Comparison of ENCODE assay signal across 8 mouse cellular contexts in genomic region chr6:136467837-136468236, GRCm38 (mm10). TPM values are rescaled to one million over a fixed set of nuclear protein-coding genes. Genes with fewer than 3 reads are reported as not detected.
DNase-seq lines count a peak whose midpoint lies in the region; ATAC-seq and TF ChIP-seq lines count a peak whose summit lies in the region.

No protein-coding gene starts in this region.

- H3K36me3 ChIP-seq in kidney, postnatal 0 days (ENCODE audit: insufficient read depth, low read length), result no peaks in the 10 kb centered on the region
- H3K36me3 ChIP-seq in heart, embryonic 12.5 days, result no peaks in the 10 kb centered on the region
- H3K36me3 ChIP-seq in liver, embryonic 12.5 days, result no peaks in the 10 kb centered on the region

- H3K4me1 ChIP-seq in kidney, postnatal 0 days (replicated peaks; ENCODE audit: insufficient read depth, low read length), result peaks cover 11% of the 10 kb centered on the region
- H3K4me1 ChIP-seq in heart, embryonic 12.5 days (replicated peaks), result peaks cover 45% of the 10 kb centered on the region
- peaks cover 85% of the 10 kb centered on the region for H3K4me1 ChIP-seq in liver, embryonic 12.5 days

- H3K27me3 ChIP-seq in kidney, postnatal 0 days (ENCODE audit: insufficient read depth, low read length), result no peaks in the 10 kb centered on the region
- no peaks in the 10 kb centered on the region for H3K27me3 ChIP-seq in heart, embryonic 12.5 days (replicated peaks)
- H3K27me3 ChIP-seq in liver, embryonic 12.5 days (replicated peaks), result no peaks in the 10 kb centered on the region

- H3K9ac ChIP-seq in kidney, postnatal 0 days (ENCODE audit: low read depth, low read length), result no peak overlapping the region
- H3K9ac ChIP-seq in heart, embryonic 12.5 days, result no peak overlapping the region
- H3K9ac ChIP-seq in liver, embryonic 12.5 days, result peak overlapping the region; percentile 49

- no peak overlapping the region for H3K4me2 ChIP-seq in kidney, postnatal 0 days (ENCODE audit: low read length)
- H3K4me2 ChIP-seq in heart, embryonic 12.5 days, result no peak overlapping the region
- peak overlapping the region; percentile 64 for H3K4me2 ChIP-seq in liver, embryonic 12.5 days

- H3K9me3 ChIP-seq in kidney, postnatal 0 days (replicated peaks; ENCODE audit: low read length), result no peaks in the 10 kb centered on the region
- no peaks in the 10 kb centered on the region for H3K9me3 ChIP-seq in heart, embryonic 12.5 days (replicated peaks)
- no peaks in the 10 kb centered on the region for H3K9me3 ChIP-seq in liver, embryonic 12.5 days (replicated peaks)

- no peak for TF ChIP-seq CTCF in kidney, postnatal 0 days (IDR thresholded peaks at IDR 0.05; ENCODE audit: low read depth)

- no peak for ATAC-seq in kidney, postnatal 0 days (replicated peaks; ENCODE audit: low FRiP score, low read depth)
- ATAC-seq in heart, embryonic 12.5 days (ENCODE audit: insufficient number of reproducible peaks, low FRiP score), result no peak
- ATAC-seq in liver, embryonic 12.5 days, result no peak
- ATAC-seq in megakaryocyte-erythroid progenitor cell, adult 5-6 weeks (replicated peaks; ENCODE audit: low FRiP score, low TSS enrichment, poor library complexity, severe bottlenecking), result no peak

- DNase-seq in kidney, postnatal 0 days (ENCODE audit: low spot score), result no peak
- no peak for DNase-seq in kidney, adult 8-10 months
- peak; percentile 46 for DNase-seq in R1 (ENCODE audit: low read depth, low spot score)
- no peak for DNase-seq in left cerebral cortex, adult 8-10 months (ENCODE audit: low spot score in 2 of 2)
- DNase-seq in thymus, postnatal 36 days, result no peak

- WGBS in kidney, postnatal 0 days, result 39% methylated on average over 5 of the region's 5 CpGs
- 26% methylated on average over 5 of the region's 5 CpGs for WGBS in heart, embryonic 12.5 days
- WGBS in liver, embryonic 12.5 days (ENCODE audit: insufficient replicate concordance), result 29% methylated on average over 5 of the region's 5 CpGs

- H3K27ac ChIP-seq in kidney, postnatal 0 days, result peak overlapping the region; percentile 95
- peak overlapping the region; percentile 94 for H3K27ac ChIP-seq in heart, embryonic 12.5 days (ENCODE audit: poor library complexity, severe bottlenecking)
- H3K27ac ChIP-seq in liver, embryonic 12.5 days, result peak overlapping the region; percentile 97

- no peak overlapping the region for H3K4me3 ChIP-seq in kidney, postnatal 0 days (replicated peaks; ENCODE audit: low read depth, low read length)
- no peak overlapping the region for H3K4me3 ChIP-seq in heart, embryonic 12.5 days
- H3K4me3 ChIP-seq in liver, embryonic 12.5 days, result no peak overlapping the region

RNA-seq across cellular contexts. Expression of gene Atf7ip, which starts 38.1 kb away (rescaled TPM):
- polyA plus RNA-seq in kidney, postnatal 0 days (2015; fragmentation: Nextera tagmentation; extraction: Ambion mirVana), result 17.9 and 20.2 TPM in 2 replicates
- 51.0 and 51.5 TPM in 2 replicates for polyA plus RNA-seq in heart, embryonic 12.5 days (2016; fragmentation: Nextera tagmentation; extraction: Ambion mirVana)
- polyA plus RNA-seq in liver, embryonic 12.5 days (2016; fragmentation: Nextera tagmentation; extraction: Ambion mirVana), result 23.2 and 24.8 TPM in 2 replicates
- total RNA-seq in megakaryocyte-erythroid progenitor cell, adult 5-6 weeks (2014; fragmentation: Nextera tagmentation), result 121 and 135 TPM in 2 replicates
- total RNA-seq in megakaryocyte-erythroid progenitor cell, adult 5-6 weeks (2017), result 50.3 and 61.7 TPM in 2 replicates
- total RNA-seq in left cerebral cortex, adult 8-10 months (2022), result 100 to 1,000 TPM in 2 of 4 experiments, 10 to 100 TPM in 2; 94.0 to 124 (median 106) TPM

RNA-seq across cellular contexts. Expression of gene E330021D16Rik, which starts 52.5 kb away (rescaled TPM):
- 4.2 and 4.7 TPM in 2 replicates for polyA plus RNA-seq in kidney, postnatal 0 days (2015; fragmentation: Nextera tagmentation; extraction: Ambion mirVana)
- polyA plus RNA-seq in heart, embryonic 12.5 days (2016; fragmentation: Nextera tagmentation; extraction: Ambion mirVana), result not detected in 2 replicates
- polyA plus RNA-seq in liver, embryonic 12.5 days (2016; fragmentation: Nextera tagmentation; extraction: Ambion mirVana), result not detected in 2 replicates
- not detected in 2 replicates for total RNA-seq in megakaryocyte-erythroid progenitor cell, adult 5-6 weeks (2014; fragmentation: Nextera tagmentation)
- not detected in 2 replicates for total RNA-seq in megakaryocyte-erythroid progenitor cell, adult 5-6 weeks (2017)
- not detected for total RNA-seq in left cerebral cortex, adult 8-10 months (2022)
